Mouse (Mus musculus) thymus, adult 2 months (tissue): ENCODE data around the gene Rdh9. TPM values are rescaled to one million over a fixed set of nuclear protein-coding genes. Genes with fewer than 3 reads are reported as not detected.
"Not testable (repeated sequence)": the region's sequence is repeated elsewhere in the genome, so short reads cannot be mapped to it uniquely, and the experiment has no call there.

Experiments
- DNase-seq: peaks from one replicate; pipeline ENCODE4 v3.0.0; 2021
- H3K27ac ChIP-seq: fragments of 200-500 bp; 2 replicates; pipeline ENCODE4 v1.5.1; 2012; ENCODE audit warnings: low read length, control low read depth; ENCODE audit not compliant: control insufficient read depth, insufficient read depth
- H3K27me3 ChIP-seq: fragments of 200-500 bp; 2 replicates; pipeline ENCODE4 v1.6.1; 2012; ENCODE audit warnings: mild to moderate bottlenecking, low read length, moderate library complexity, mixed read lengths; ENCODE audit not compliant: control insufficient read depth, insufficient read depth
- H3K36me3 ChIP-seq: fragments of 200-500 bp; 2 replicates; pipeline ENCODE4 v1.6.1; 2012; ENCODE audit warnings: mild to moderate bottlenecking, low read length, moderate library complexity; ENCODE audit not compliant: control insufficient read depth, insufficient read depth
- H3K4me1 ChIP-seq: fragments of 200-500 bp; replicated peaks from 2 replicates; pipeline ENCODE4 v1.6.1; 2012; ENCODE audit warnings: low read length; ENCODE audit not compliant: control insufficient read depth, insufficient read depth
- H3K4me3 ChIP-seq: fragments of 200-500 bp; 2 replicates; pipeline ENCODE4 v1.5.1; 2012; ENCODE audit warnings: mild to moderate bottlenecking, low read length, control low read depth, moderate library complexity; ENCODE audit not compliant: control insufficient read depth, insufficient read depth
- CTCF ChIP-seq: fragments of 200-500 bp; IDR thresholded peaks from 2 replicates; pipeline ENCODE4 v1.5.1; 2012; ENCODE audit warnings: mild to moderate bottlenecking, control low read depth, low read length, moderate library complexity, borderline replicate concordance; ENCODE audit not compliant: control insufficient read depth, poor library complexity, insufficient read depth; ENCODE audit errors: extremely low read depth
- POLR2A ChIP-seq: fragments of 200-500 bp; IDR thresholded peaks from 2 replicates; pipeline ENCODE4 v1.6.1; 2012; ENCODE audit warnings: mild to moderate bottlenecking, low read length, control low read depth, moderate library complexity; ENCODE audit not compliant: control insufficient read depth, poor library complexity, insufficient read depth; ENCODE audit errors: extremely low read depth
- WGBS: fragments of 180-500 bp; shearing (Covaris S2); methylation state at CpG from one replicate; pipeline ENCODE4 v1.1.7; 2018; 5-methylcytosine and 5-hydroxymethylcytosine counted together
- polyA plus RNA-seq: library from polyadenylated mRNA; depleted of rRNA; stranded (reverse); fragments of >200 nt; gene quantifications from 2 replicates; pipeline ENCODE4 v1.2.3, GENCODE M21; 2012

Gene Rdh9
- polyA plus RNA-seq, 1 experiment, result 0.20 TPM

GRCm38 (mm10) chr10:127755246-127755645, 20.9 kb upstream of the Rdh9 start:
- H3K4me3 ChIP-seq, result no peak overlapping the region

GRCm38 (mm10) chr10:127755770-127756468, 20.3 kb upstream of the Rdh9 start:
- Histone ChIP-seq H3K36me3 (no peaks in the 10 kb centered on the region), H3K27ac (no peak overlapping the region), H3K4me3 (no peak overlapping the region), H3K4me1 (no peaks in the 10 kb centered on the region), H3K27me3 (no peaks in the 10 kb centered on the region)
- TF ChIP-seq POLR2A, result no peak
- no peak for TF ChIP-seq CTCF
- 51% methylated on average over 18 of the region's 18 CpGs for WGBS
- DNase-seq, result no peak

More at GRCm38 (mm10) chr10:127755246-127755645, 20.9 kb upstream of the Rdh9 start:
- TF ChIP-seq POLR2A, result no peak
- 66% methylated on average over 3 of the region's 3 CpGs for WGBS
- Histone ChIP-seq H3K27ac (no peak overlapping the region), H3K27me3 (no peaks in the 10 kb centered on the region), H3K36me3 (no peaks in the 10 kb centered on the region), H3K4me1 (no peaks in the 10 kb centered on the region)
- DNase-seq, result no peak

- no peaks in the 10 kb centered on the region for H3K27me3 ChIP-seq
- H3K36me3 ChIP-seq, result no peaks in the 10 kb centered on the region
- H3K4me3 ChIP-seq, result no peak within 1 kb of the TSS
- DNase-seq, result no peak
- WGBS, result 88% methylated on average over 9 of the region's 9 CpGs
- no peak for TF ChIP-seq POLR2A
- no peak for TF ChIP-seq CTCF
- H3K27ac ChIP-seq, result no peak within 1 kb of the TSS
- H3K4me1 ChIP-seq, result no peaks in the 10 kb centered on the region
These were observed 16.7 kb upstream of the Rdh9 start, which contains the start of the genes Rdh1 and Rdh16f1 for GRCm38 (mm10) chr10:127759181-127760110. Gene Rdh1, plus strand, starts transcription at chr10:127759721. Gene Rdh16f1, plus strand, starts transcription at chr10:127759787.

GRCm38 (mm10) chr10:127762926-127763325, 13.3 kb upstream of the Rdh9 start:
- not testable (repeated sequence) for DNase-seq, H3K36me3 ChIP-seq, H3K27me3 ChIP-seq, H3K4me3 ChIP-seq, H3K27ac ChIP-seq, H3K4me1 ChIP-seq
- 94% methylated on average over 10 of the region's 10 CpGs for WGBS

- H3K27ac ChIP-seq, result no peak overlapping the region
- no peak for DNase-seq
- H3K36me3 ChIP-seq, result no peaks in the 10 kb centered on the region
- H3K4me1 ChIP-seq, result no peaks in the 10 kb centered on the region
- TF ChIP-seq CTCF (no peak), POLR2A (no peak)
- H3K27me3 ChIP-seq, result no peaks in the 10 kb centered on the region
- no peak overlapping the region for H3K4me3 ChIP-seq
- WGBS, result 76% methylated on average over 12 of the region's 12 CpGs
These were observed 12.1 kb upstream of the Rdh9 start for GRCm38 (mm10) chr10:127763914-127764680.

GRCm38 (mm10) chr10:127766564-127766963, 9.6 kb upstream of the Rdh9 start:
- 88% methylated on average over 1 of the region's 1 CpGs for WGBS
- Histone ChIP-seq H3K27ac (no peak overlapping the region), H3K4me3 (no peak overlapping the region), H3K4me1 (no peaks in the 10 kb centered on the region), H3K27me3 (no peaks in the 10 kb centered on the region), H3K36me3 (no peaks in the 10 kb centered on the region)
- DNase-seq, result no peak
- TF ChIP-seq CTCF (no peak), POLR2A (no peak)

GRCm38 (mm10) chr10:127782321-127782720, 6.1 kb downstream of the Rdh9 start:
- not testable (repeated sequence) for DNase-seq, H3K4me3 ChIP-seq, H3K36me3 ChIP-seq, H3K27me3 ChIP-seq, H3K27ac ChIP-seq, H3K4me1 ChIP-seq
- WGBS, result 98% methylated on average over 17 of the region's 17 CpGs

GRCm38 (mm10) chr10:127785411-127785810, 9.2 kb downstream of the Rdh9 start:
- H3K27ac ChIP-seq, H3K27me3 ChIP-seq, H3K4me1 ChIP-seq, H3K36me3 ChIP-seq, DNase-seq, H3K4me3 ChIP-seq: not testable (repeated sequence)
- 86% methylated on average over 1 of the region's 1 CpGs for WGBS
